Mouse (Mus musculus): Measurements from ENCODE around the gene Epc2. TPM values are rescaled to one million over a fixed set of nuclear protein-coding genes. Genes with fewer than 3 reads are reported as not detected.
A peak's percentile ranks its signal among the peaks of the same experiment; 100 is the strongest.

Gene Epc2
- total RNA-seq (2022) = 10 to 100 TPM; 48.0 to 60.4 (median 57.8) TPM

DNA sequence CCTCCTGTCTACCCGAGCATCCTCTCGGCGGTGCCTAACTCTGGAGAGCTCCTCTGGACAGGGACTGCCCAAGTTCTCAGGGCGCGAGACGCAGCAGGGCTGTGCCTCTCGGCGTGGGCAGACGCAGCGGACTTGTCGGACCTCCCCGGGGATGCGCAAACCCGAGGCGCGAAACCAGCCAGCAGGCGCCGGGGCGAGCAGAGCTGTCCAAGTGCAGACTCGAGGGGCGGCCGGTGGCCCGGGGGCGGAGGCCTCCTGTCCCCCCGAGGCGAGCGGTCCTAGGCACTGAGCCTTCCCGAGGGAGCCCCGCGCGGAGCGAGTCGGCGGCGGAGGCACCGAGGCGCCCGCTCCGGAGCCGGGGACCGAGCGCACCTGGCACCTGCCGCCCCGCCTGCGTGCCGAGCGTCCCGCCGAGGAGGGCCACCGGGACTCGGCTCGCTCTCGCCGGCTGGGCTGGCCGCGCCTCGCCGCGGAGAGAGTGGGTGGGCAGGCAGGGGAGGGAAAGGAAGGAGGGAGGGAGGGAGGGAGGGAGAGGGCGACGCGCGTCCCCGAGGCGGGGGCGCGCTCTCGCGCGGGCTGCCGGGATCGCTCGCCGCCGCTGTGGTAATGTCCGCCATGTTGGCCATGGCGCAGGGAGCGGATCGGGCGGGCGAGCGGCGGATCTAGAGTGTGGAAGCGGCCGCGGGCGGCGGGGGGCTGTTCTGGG is at the start of gene Epc2:
Epc2 (plus strand) TSS at position 556 of the 706 bp plus-strand sequence.
- peak; percentile 59 to 69 for DNase-seq (ENCODE audit: low spot score in 2 of 2)

DNA sequence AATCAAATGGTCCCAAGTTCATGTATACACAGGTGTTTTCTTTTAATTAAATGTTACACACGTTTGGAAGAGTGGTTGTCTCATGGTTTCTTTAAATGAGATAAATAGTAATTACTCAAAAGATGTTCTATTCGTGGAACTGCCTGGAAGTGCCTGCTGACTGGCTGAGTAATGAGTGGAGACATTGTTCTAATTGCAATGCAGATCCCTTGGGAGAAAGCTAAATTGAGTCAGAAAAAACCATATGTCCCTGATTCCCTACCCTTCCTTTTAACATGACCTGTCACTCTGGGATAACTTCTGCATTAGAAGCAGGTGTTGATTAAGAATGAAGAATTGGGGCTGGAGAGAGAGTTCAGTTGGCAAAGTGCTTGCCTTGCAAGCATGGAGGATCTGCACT is 45.3 kb upstream of the Epc2 start:
- no peak for DNase-seq (ENCODE audit: low spot score in 2 of 2)

DNA sequence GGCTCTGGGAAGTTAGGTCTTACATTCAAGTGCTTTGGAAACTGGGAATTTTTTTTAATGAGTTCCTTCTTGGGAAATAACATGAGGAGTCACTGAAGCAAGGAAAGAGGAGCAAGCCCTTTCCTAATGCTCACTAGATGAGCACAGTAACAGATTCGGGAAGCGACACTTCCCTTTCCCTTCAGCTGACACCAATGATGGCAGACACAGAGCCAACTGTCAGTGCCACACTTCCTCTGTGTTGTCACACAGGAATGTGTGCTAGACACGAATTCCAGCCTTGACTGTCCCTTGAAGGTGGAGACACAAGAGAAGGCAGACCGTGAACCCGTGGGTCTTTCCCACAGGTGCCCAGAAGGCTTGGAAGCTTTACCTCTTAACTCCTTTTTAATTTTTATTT is 39.6 kb upstream of the Epc2 start:
- no peak for DNase-seq (ENCODE audit: low spot score in 2 of 2)

DNA sequence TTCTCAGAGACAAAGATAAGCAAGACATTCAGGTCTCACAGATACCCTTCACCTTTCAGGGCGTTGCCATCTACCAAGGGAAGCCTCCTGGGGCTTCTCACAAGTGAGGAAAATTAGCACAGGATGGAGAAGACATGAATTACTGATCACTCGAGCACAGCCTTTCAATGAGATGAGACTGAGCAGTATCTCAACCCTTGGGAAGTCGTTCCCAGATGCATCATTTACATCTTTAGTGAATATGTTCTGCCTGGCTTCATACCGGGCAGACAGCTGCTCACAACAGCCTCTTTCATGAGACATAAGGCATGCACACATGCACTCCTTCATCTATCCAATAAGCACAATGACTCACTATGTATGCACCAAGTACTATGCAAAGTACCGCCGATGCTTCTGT is 38.7 kb upstream of the Epc2 start:
- DNase-seq (ENCODE audit: low spot score in 2 of 2) = no peak

DNA sequence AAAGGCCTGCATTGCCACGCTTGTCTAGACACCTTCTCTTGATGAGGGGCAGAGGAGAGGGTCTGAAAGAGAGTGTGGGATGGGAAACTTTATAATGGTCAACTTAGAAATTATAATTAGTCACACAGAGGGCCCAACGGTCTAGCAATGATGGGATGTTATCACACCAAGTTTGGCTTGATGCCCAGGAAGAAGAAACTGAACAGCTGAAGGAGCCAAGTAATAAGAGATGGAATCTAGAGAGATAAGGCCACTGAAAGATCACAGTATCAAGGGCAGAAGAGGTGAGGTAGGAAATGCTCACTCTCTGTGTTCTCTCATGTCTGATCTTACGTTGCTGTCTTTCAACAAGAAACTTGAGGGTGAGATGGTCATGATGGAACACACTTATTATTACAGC is 35.4 kb upstream of the Epc2 start:
- no peak for DNase-seq (ENCODE audit: low spot score in 2 of 2)

DNA sequence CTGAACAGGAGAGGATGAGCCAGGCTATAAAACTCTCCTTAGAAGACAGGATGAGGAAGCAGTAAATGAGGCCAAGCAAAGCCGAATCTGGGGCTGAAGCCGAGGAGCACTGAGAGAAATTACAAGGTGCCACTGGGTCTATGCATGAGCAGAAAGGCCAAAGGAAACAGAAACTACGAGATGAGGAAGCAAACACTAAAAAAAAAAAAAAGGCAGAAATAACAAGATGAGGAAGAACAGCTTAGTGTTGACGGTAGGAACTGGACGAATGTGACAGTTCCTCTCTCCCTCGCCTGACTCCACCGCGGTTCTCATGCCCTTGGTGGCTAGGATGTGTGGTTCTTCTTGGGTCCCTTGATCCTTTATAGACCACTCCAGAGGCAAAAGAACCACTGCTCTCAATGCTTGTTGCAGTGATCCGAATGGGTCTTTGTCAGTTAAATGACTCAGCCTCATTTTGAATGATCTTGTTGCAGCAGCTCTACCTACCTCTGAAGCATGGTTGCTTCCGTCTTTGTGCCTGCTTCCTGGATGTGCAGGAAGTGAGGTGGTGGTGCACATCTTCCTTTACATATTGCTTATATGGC is 34.2 kb upstream of the Epc2 start:
- DNase-seq (ENCODE audit: low spot score in 2 of 2) = no peak

DNA sequence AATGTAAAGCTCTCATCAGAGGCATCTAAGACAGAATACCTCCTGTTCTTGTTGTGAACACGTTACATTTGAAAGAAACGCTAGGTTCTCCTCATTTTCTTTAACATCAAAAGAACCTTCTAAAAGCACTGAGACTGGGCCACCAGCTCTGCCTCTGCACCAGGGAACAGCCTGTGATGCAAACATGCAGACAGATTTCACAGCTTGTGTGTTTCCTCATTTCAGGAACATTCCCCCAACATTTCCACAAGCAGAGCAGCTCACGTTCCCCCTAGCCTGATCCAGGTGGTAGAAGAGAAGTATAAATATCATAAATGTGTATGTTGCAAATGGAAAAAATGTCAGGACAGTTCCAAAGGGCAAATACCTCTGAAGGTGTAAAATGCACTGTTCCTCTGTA is 30.9 kb upstream of the Epc2 start:
- DNase-seq (ENCODE audit: low spot score in 2 of 2) = no peak

DNA sequence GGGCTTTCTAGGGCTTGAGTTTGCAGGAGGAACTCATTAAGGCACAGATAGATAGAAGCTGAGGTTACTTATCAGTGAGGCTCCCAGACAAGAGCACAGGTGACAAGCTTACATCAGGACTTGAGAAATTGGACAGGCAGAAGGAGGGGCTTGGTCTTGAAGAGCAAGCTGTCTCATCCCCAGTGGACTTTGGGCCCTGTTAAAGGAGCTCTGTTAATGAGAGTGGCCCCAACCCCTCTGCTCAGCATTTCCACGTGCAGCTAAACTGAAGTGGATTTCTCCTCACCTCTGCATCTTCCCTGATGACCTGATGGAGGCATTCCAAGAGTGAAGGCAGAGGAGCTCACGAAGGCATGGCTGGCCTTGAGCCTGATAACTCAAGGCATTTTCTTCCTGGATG is 27.4 kb upstream of the Epc2 start:
- DNase-seq (ENCODE audit: low spot score in 2 of 2) = no peak

DNA sequence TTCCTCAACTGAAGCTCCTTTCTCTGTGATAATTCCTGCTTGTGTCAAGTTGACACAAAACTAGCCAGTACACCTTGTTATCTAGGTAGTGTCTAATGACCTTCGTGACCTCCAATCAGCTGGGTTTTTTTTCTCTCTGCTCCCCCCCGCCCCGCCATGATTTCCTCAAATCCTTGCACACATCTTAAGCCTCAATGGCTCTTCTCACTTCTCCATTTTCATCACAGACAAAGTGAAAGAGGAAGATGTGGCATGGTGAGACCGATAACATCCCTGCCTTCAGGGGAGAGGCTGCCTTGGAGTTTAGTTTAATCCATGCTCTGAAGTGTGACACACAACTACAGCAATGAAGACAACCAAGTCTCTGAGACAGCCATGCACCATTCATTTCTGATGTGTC is 26.5 kb upstream of the Epc2 start:
- DNase-seq (ENCODE audit: low spot score in 2 of 2) = no peak

DNA sequence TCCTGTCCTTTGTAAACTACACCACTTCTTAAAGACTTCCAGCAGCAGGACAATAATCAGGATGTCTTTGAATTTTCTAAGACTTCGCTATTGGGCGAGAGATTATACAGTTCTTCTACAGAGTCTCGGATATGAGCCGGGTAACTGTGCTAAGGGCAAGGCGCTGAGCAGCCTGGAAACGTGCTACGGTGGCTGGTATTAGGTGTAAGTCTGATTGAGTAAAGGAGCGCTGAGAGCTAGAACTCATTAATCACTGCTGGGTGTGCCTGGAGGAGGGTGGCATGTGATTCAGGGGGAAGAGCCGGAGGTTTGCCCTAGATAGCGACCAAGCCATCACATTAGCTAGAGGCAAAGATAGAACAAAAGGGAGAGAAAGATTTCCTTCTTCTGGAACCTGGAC is 25.1 kb upstream of the Epc2 start:
- DNase-seq (ENCODE audit: low spot score in 2 of 2) = no peak

DNA sequence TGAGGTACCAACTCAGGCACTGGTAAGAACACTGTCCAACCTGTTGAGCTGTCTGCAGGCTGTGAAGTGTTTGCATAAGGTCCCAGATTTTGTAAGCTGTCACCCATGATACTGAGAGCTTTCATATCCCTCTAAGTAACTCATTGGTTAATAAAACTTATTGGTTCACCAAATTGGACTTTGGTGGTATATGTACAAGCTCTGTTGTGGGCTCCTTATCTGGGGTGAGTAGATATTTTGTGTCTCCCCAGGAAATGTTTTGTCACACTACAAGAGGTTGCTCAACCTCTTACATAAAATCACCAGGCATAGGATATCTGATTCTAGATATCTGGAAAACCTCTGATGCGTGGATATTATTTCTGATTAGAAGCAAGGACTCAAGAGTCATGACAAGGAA is 20.3 kb upstream of the Epc2 start:
- no peak for DNase-seq (ENCODE audit: low spot score in 2 of 2)

DNA sequence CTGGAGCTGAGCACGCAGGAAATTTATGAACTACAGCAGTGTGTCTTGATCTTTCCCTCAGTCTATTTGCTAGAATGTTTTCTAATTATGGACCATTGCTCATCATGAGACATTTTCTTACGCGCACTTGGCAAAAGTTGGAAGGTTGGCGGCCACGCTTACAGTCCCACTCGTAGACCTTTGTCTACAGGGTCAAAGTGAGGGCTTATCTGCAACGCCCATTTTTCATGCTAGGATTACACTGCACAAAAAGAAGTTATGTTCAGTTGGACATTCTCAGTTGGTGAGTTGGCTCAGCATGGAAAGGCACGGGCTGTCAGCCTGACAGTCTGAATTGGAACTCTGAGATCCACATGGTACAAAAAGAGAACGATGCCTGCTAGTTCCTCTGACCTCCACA is 18.1 kb upstream of the Epc2 start:
- DNase-seq (ENCODE audit: low spot score in 2 of 2) = no peak

DNA sequence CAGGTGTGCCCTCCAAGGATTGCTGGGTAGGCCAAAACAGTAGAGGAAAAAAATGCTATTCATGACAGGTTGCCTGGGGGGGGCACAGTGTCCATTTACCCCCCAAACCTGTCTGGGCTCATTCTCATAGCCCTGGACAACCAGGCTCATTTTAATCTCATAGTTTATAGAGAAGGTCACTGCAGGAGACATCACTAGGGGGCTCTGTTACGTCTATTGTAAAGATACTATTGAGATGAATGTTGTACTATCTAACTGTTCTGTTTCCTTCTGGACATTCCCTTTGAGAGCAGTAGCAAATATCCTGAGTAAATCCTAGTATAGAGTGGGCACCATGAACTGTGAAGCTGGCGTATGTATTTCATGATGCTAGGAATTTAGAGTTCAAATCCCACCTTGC is 5.0 kb upstream of the Epc2 start:
- no peak for DNase-seq (ENCODE audit: low spot score in 2 of 2)

DNA sequence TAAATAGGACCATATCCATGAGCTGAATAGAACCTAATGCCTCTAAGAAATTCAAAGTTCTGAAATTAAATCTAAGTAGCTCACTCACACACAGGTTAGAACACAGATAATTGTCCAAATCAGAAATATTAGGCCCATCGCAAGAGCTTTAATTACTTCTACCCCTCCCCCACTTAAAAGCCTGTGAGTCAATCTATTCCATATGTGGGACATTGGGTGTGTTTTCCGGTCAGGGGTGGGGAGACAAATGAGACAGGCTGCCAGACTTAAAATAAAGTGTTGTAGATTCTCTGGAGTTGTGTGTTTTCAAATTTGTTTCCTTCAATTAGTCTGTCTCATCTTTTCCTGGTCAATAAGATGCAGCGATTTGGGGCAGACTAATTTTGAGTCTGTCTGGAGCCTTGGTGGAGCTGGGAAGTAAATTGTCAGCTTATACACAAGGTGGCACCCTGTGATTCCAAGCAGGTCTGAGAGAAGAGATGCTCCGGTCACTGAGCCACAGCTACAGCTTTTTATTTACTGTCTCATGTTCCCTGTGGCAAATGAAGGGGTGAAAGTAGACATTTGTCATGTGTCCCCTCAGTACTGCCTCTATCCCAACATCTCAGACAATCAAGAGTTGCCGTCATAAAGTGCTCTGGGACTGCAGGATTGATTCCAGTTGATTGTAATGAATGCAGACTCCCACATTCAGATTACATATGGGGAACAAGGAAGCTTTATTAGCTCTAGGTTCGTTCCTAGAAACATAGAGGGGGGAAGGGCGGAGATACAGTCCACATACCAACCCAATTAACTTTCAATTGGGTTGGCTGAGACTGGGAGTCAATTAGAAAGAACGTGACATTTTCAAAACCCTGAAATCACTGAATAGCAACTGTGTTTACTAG is 3.5 kb upstream of the Epc2 start:
- no peak for DNase-seq (ENCODE audit: low spot score in 2 of 2)

DNA sequence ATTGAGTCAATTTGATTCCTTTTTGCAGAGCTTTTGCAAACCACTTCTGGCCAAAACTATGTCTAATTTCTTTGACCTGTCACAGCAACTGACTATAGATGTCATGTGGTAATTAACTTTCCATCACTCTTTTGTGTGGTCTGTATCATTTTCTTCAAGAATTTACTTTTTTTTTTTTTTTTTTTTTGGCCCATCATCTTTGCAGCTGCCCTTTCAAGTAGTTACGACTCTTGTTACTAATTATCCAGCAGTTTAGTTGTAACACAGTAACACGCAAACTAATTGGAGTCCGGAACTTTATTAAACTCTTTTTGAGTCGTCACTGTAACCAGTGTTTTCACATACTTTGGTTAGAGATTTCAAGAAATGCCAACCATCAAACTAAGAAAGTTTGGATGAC is 819 bp upstream of the Epc2 start:
- no peak for DNase-seq (ENCODE audit: low spot score in 2 of 2)

DNA sequence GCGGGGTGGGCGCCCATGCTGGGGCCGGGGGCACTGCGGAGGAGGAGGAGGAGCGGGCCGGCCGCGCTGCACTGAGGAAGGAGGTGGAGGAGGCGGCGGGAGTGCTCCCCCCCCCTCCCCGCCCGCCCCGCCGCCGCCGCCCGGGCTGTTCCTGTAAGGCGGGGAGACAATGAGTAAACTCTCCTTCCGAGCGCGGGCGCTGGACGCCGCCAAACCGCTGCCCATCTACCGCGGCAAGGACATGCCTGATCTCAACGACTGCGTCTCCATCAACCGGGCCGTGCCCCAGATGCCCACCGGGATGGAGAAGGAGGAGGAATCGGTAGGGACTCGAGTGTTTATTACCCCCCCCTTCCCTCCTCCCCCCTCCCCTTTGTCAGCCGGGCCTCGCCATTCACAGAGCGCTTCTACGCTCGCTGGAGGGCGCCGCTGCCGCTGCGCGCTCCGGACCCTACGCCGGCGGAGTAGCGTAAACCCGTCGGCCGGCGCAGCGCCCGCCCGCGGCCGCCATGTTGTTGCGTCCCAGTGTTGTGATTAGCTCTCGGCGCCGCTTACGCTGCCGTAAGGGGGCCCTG is 438 bp downstream of the Epc2 start:
- DNase-seq (ENCODE audit: low spot score in 2 of 2) = peak; percentile 89 to 91

DNA sequence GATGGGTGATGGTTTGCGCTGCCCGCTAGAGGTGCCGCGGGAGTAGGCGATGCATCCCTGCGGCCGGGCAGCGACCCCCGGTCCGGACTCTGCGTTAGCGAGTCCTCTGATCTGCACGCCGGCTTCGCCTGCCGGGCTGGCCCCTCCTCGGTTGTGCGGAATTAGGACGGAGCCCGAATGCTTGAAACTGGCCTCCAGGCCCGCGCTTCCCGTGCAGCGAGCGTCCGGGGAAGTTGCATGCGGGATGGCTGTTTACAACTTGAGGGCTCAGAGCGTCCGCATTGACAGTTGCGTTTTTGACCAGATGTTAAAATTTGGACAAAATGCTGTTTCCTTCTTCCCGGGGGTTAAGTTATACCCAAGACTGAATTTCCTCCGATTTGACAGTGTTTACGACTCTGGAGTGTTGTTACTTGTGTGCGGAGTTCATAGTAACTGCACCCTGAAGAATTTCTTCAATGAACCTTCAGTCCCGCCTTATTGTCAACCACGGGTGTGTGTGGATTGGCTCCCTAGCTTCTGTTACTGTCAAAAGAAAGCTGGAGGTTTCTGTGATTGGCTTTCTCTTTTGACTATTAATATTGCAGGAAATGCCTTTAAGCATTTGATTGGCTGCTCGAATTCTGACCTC is 1.3 kb downstream of the Epc2 start:
- DNase-seq (ENCODE audit: low spot score in 2 of 2) = peak; percentile 33 to 66

DNA sequence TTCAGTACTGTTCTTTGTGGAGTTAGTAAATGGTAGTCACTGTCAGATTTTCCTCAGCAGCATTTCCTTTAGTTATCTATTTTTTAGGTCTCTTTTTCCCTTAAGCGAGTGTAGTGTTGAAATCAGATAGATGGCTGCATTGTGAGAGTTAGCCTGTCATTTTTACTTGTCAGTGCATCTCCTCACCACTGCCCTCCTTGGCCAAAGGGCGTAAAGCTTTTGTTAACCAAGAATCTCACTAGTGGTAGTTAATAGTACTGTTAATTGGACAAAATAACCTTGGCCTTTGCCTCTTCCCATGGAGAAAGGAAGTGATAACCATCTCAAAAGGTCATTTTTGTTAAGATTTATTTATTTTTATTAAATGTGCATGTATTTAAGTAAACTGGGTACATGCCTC is 6.5 kb downstream of the Epc2 start:
- no peak for DNase-seq (ENCODE audit: low spot score in 2 of 2)

DNA sequence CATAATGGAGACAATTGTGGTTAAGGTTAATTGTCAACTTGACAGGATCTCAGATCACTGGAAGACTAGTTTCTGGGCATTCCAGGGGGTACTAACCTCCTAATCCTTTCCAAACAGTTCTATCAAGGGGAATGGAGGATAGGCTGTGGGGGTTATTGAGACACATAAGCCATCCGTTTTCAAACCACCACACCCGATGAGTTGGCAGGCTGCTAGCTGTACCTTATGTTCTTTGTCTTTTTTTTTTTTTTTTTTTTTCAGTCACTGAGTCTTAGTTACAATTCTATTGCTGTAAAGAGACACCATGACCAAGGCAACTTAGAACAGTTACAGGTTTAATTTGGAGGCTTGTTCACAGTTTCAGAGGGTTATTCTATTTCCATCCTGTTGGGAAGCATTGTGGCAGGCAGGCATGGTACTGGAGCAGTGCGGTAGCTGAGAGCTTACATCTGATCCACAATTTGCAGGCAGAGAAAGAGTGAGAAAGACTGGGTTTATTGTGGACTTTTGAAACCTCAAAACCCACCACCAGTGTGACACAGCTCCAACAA is 14.5 kb downstream of the Epc2 start:
- DNase-seq (ENCODE audit: low spot score in 2 of 2) = no peak

DNA sequence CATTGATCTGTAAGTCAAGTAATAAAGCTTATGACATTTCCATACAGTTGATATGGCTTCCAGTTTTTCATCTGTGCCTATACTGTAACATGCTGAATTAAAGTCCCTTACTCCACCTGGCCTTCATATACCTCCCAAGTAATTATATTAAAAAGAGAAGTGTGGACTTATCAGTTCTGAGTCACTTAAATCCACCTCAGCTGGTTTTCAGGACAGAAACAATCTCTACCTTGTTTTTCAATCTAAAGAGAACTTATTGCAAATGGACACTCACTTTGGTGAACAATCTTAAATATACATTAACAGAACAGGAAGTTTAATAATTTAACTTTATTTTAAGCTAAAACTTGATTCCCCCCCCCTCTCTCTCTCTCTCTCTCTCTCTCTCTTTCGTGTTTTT is 15.8 kb downstream of the Epc2 start:
- DNase-seq (ENCODE audit: low spot score in 2 of 2) = no peak

DNA sequence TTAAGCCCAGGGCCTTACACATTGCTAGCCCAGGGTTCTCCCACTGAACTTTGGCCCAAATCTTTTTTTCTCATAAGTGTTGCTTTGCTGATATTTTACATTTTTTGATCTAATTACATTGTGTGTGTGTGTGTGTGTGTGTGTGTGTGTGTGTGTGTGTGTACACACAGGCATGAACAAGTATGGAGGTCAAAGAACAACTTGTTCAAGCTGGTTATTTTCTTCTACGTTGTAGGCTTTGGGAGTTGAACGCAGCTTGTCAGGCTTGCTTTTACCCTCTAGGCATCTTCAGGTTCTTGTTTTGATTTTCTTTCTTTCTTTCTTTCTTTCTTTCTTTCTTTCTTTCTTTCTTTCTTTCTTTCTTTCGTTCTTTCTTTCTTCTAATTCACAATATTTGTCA is 19.9 kb downstream of the Epc2 start:
- DNase-seq (ENCODE audit: low spot score in 2 of 2) = no peak
